Mouse (Mus musculus) olfactory bulb, adult 2 months (tissue): Measurements from ENCODE around the gene Slc7a15.

Experiments
- CTCF ChIP-seq: fragments of 200-500 bp; IDR thresholded peaks from 2 replicates; pipeline ENCODE4 v1.5.1; 2012; ENCODE audit warnings: low read depth, mild to moderate bottlenecking, low read length, moderate library complexity; ENCODE audit not compliant: insufficient read depth
- POLR2A ChIP-seq: fragments of 200-500 bp; IDR thresholded peaks from 2 replicates; pipeline ENCODE4 v1.6.1; 2012; ENCODE audit warnings: mild to moderate bottlenecking, low read depth, low read length, moderate library complexity; ENCODE audit not compliant: insufficient read depth

GRCm38 (mm10) chr12:8619827-8620677 is 21.2 kb upstream of the Slc7a15 start:
- no peak for TF ChIP-seq POLR2A
- no peak for TF ChIP-seq CTCF
